Mouse (Mus musculus): ENCODE measurements around the gene Sf3a2.

- TF ChIP-seq POLR2A (IDR thresholded peaks at IDR 0.05; ENCODE audit: insufficient read length, low read depth) (no peak), E2F4 (IDR thresholded peaks at IDR 0.05; ENCODE audit: insufficient read depth) (no peak), MYOD1 (IDR thresholded peaks at IDR 0.05; ENCODE audit: control insufficient read depth in 1 of 3, insufficient read length in 2 of 3, low read depth in 2 of 3) (no peak), REST (IDR thresholded peaks at IDR 0.05; ENCODE audit: insufficient read depth, insufficient read length) (no peak), MAX (IDR thresholded peaks at IDR 0.05; ENCODE audit: low read depth) (no peak), POLR2AphosphoS2 (IDR thresholded peaks at IDR 0.05; ENCODE audit: insufficient read length, low read depth) (no peak), CEBPB (IDR thresholded peaks at IDR 0.05; ENCODE audit: insufficient read depth, poor library complexity, severe bottlenecking) (no peak), TCF12 (IDR thresholded peaks at IDR 0.05; ENCODE audit: insufficient read depth, poor library complexity, severe bottlenecking) (no peak), MYOG (IDR thresholded peaks at IDR 0.05; ENCODE audit: control insufficient read depth in 1 of 3, insufficient read depth in 1 of 3, insufficient read length in 2 of 3, low read depth in 2 of 3) (no peak), USF1 (IDR thresholded peaks at IDR 0.05; ENCODE audit: low read depth) (no peak)
These were observed 16.8 kb downstream of the Sf3a2 start for GRCm38 (mm10) chr10:80814800-80815199.
